Mouse (Mus musculus) heart, embryonic 10.5 days (tissue): ENCODE results near the gene Ubash3b. TPM values are rescaled to one million over a fixed set of nuclear protein-coding genes. Genes with fewer than 3 reads are reported as not detected.

Source experiments
- DNase-seq: peaks from one replicate; pipeline ENCODE4 v3.0.0-alpha.2; 2017; ENCODE audit warnings: low spot score
- H3K27ac ChIP-seq: fragments of 300-500 bp; sonication (generic); 2 replicates; pipeline ENCODE4 v1.5.1; 2016; ENCODE audit warnings: mild to moderate bottlenecking
- H3K27me3 ChIP-seq: fragments of 300-500 bp; sonication (generic); 2 replicates; pipeline ENCODE4 v1.6.1; 2016; ENCODE audit warnings: mild to moderate bottlenecking; ENCODE audit not compliant: poor library complexity, insufficient read depth, severe bottlenecking
- H3K36me3 ChIP-seq: fragments of 300-500 bp; sonication (generic); 2 replicates; pipeline ENCODE4 v1.6.1; 2016; ENCODE audit warnings: mild to moderate bottlenecking, moderate library complexity
- H3K4me1 ChIP-seq: fragments of 300-500 bp; sonication (generic); 2 replicates; pipeline ENCODE4 v1.6.1; 2016; ENCODE audit warnings: mild to moderate bottlenecking
- H3K4me3 ChIP-seq: fragments of 300-500 bp; sonication (generic); 2 replicates; pipeline ENCODE4 v1.5.1; 2016; ENCODE audit warnings: mild to moderate bottlenecking, moderate library complexity
- H3K9me3 ChIP-seq: fragments of 300-500 bp; sonication (generic); 2 replicates; pipeline ENCODE4 v1.6.1; 2016; ENCODE audit warnings: mild to moderate bottlenecking, moderate library complexity
- WGBS: fragments of 180-500 bp; shearing (Covaris S2); methylation state at CpG from one replicate; pipeline ENCODE4 v1.1.7; 2016; 5-methylcytosine and 5-hydroxymethylcytosine counted together
- polyA plus RNA-seq: library from polyadenylated mRNA; unstranded; fragments of >200 nt; fragmentation: Nextera tagmentation; extraction: Ambion mirVana; gene quantifications from 2 replicates; pipeline ENCODE4 v1.2.1, GENCODE M21; 2016

The Ubash3b gene
- polyA plus RNA-seq, 1 experiment from 2014 or later, result 13.3 TPM

GRCm38 (mm10) chr9:41143115-41143514 lies 18.4 kb downstream of the Ubash3b start:
- Histone ChIP-seq H3K4me3 (no peak overlapping the region), H3K36me3 (no peaks in the 10 kb centered on the region), H3K9me3 (no peaks in the 10 kb centered on the region), H3K27ac (no peak overlapping the region), H3K4me1 (peaks cover 35% of the 10 kb centered on the region), H3K27me3 (no peaks in the 10 kb centered on the region)
- DNase-seq, result no peak
- 64% methylated on average over 3 of the region's 3 CpGs for WGBS

GRCm38 (mm10) chr9:41141026-41141425 lies 20.5 kb downstream of the Ubash3b start:
- H3K9me3 ChIP-seq, result no peaks in the 10 kb centered on the region
- no peak overlapping the region; the same call in 1 of the 2 replicates for H3K27ac ChIP-seq
- H3K36me3 ChIP-seq, result no peaks in the 10 kb centered on the region
- H3K4me1 ChIP-seq, result peaks cover 37% of the 10 kb centered on the region
- no peaks in the 10 kb centered on the region for H3K27me3 ChIP-seq
- WGBS, result 76% methylated on average over 2 of the region's 2 CpGs
- no peak for DNase-seq
- H3K4me3 ChIP-seq, result no peak overlapping the region

GRCm38 (mm10) chr9:41138987-41139808 lies 22.3 kb downstream of the Ubash3b start:
- Histone ChIP-seq H3K27ac (peak overlapping the region; percentile 69), H3K4me3 (no peak overlapping the region)
- 28% methylated on average over 6 of the region's 6 CpGs for WGBS

GRCm38 (mm10) chr9:41136691-41137467 lies 24.6 kb downstream of the Ubash3b start:
- 59% methylated on average over 7 of the region's 7 CpGs for WGBS
- no peak overlapping the region; the same call in 1 of the 2 replicates for H3K27ac ChIP-seq
- no peaks in the 10 kb centered on the region for H3K9me3 ChIP-seq
- H3K4me1 ChIP-seq, result peaks cover 37% of the 10 kb centered on the region
- H3K4me3 ChIP-seq, result no peak overlapping the region
- DNase-seq, result no peak
- H3K27me3 ChIP-seq, result no peaks in the 10 kb centered on the region
- H3K36me3 ChIP-seq, result no peaks in the 10 kb centered on the region

More at GRCm38 (mm10) chr9:41138987-41139808, 22.3 kb downstream of the Ubash3b start:
- H3K4me1 ChIP-seq, result peaks cover 37% of the 10 kb centered on the region
- no peaks in the 10 kb centered on the region for H3K27me3 ChIP-seq
- no peaks in the 10 kb centered on the region for H3K9me3 ChIP-seq
- H3K36me3 ChIP-seq, result no peaks in the 10 kb centered on the region
- DNase-seq, result no peak

GRCm38 (mm10) chr9:41136273-41136672 lies 25.2 kb downstream of the Ubash3b start:
- Histone ChIP-seq H3K9me3 (no peaks in the 10 kb centered on the region), H3K27ac (no peak overlapping the region), H3K4me1 (peaks cover 37% of the 10 kb centered on the region), H3K27me3 (no peaks in the 10 kb centered on the region), H3K4me3 (no peak overlapping the region), H3K36me3 (no peaks in the 10 kb centered on the region)
- no peak for DNase-seq
- 90% methylated on average over 2 of the region's 2 CpGs for WGBS

- peaks cover 44% of the 10 kb centered on the region for H3K4me1 ChIP-seq
- H3K36me3 ChIP-seq, result no peaks in the 10 kb centered on the region
- no peak for DNase-seq
- no peak overlapping the region for H3K27ac ChIP-seq
- H3K27me3 ChIP-seq, result no peaks in the 10 kb centered on the region
- H3K9me3 ChIP-seq, result no peaks in the 10 kb centered on the region
- no peak overlapping the region for H3K4me3 ChIP-seq
- WGBS, result 59% methylated on average over 4 of the region's 4 CpGs
Observed at GRCm38 (mm10) chr9:41134907-41135306, 26.6 kb downstream of the Ubash3b start.

GRCm38 (mm10) chr9:41130563-41130962 lies 30.9 kb downstream of the Ubash3b start:
- Histone ChIP-seq H3K4me1 (peaks cover 19% of the 10 kb centered on the region), H3K36me3 (no peaks in the 10 kb centered on the region), H3K27ac (no peak overlapping the region), H3K9me3 (no peaks in the 10 kb centered on the region), H3K27me3 (no peaks in the 10 kb centered on the region), H3K4me3 (no peak overlapping the region)
- DNase-seq, result no peak
- 84% methylated on average over 8 of the region's 8 CpGs for WGBS

GRCm38 (mm10) chr9:41129802-41130480 lies 31.6 kb downstream of the Ubash3b start:
- H3K36me3 ChIP-seq, result no peaks in the 10 kb centered on the region
- no peak overlapping the region for H3K4me3 ChIP-seq
- H3K9me3 ChIP-seq, result no peaks in the 10 kb centered on the region
- H3K4me1 ChIP-seq, result peaks cover 16% of the 10 kb centered on the region
- WGBS, result 62% methylated on average over 10 of the region's 10 CpGs
- H3K27ac ChIP-seq, result no peak overlapping the region
- no peaks in the 10 kb centered on the region for H3K27me3 ChIP-seq
- no peak for DNase-seq

- no peak for DNase-seq
- H3K4me1 ChIP-seq, result peaks cover 14% of the 10 kb centered on the region
- no peak overlapping the region for H3K4me3 ChIP-seq
- H3K36me3 ChIP-seq, result no peaks in the 10 kb centered on the region
- WGBS, result 94% methylated on average over 3 of the region's 3 CpGs
- H3K27ac ChIP-seq, result no peak overlapping the region
- no peaks in the 10 kb centered on the region for H3K9me3 ChIP-seq
- no peaks in the 10 kb centered on the region for H3K27me3 ChIP-seq
Observed at GRCm38 (mm10) chr9:41129273-41129672, 32.2 kb downstream of the Ubash3b start.

- no peak for DNase-seq
- H3K27me3 ChIP-seq, result no peaks in the 10 kb centered on the region
- H3K4me3 ChIP-seq, result no peak overlapping the region
- H3K36me3 ChIP-seq, result no peaks in the 10 kb centered on the region
- no peaks in the 10 kb centered on the region for H3K9me3 ChIP-seq
- peaks cover 30% of the 10 kb centered on the region for H3K4me1 ChIP-seq
- 67% methylated on average over 3 of the region's 3 CpGs for WGBS
- no peak overlapping the region for H3K27ac ChIP-seq
Observed at GRCm38 (mm10) chr9:41126723-41127122, 34.8 kb downstream of the Ubash3b start.

GRCm38 (mm10) chr9:41124305-41124704 lies 37.2 kb downstream of the Ubash3b start:
- 94% methylated on average over 6 of the region's 6 CpGs for WGBS
- Histone ChIP-seq H3K36me3 (no peaks in the 10 kb centered on the region), H3K4me3 (no peak overlapping the region), H3K9me3 (no peaks in the 10 kb centered on the region), H3K27ac (no peak overlapping the region), H3K27me3 (no peaks in the 10 kb centered on the region), H3K4me1 (peaks cover 35% of the 10 kb centered on the region)
- DNase-seq, result no peak

- H3K27ac ChIP-seq, result no peak overlapping the region
Observed at GRCm38 (mm10) chr9:41122390-41123110, 38.9 kb downstream of the Ubash3b start.

More at GRCm38 (mm10) chr9:41122390-41123110, 38.9 kb downstream of the Ubash3b start:
- Histone ChIP-seq H3K36me3 (no peaks in the 10 kb centered on the region), H3K9me3 (no peaks in the 10 kb centered on the region), H3K4me3 (no peak overlapping the region), H3K4me1 (peaks cover 52% of the 10 kb centered on the region), H3K27me3 (no peaks in the 10 kb centered on the region)
- DNase-seq, result no peak
- 82% methylated on average over 11 of the region's 11 CpGs for WGBS
